Mouse (Mus musculus): ENCODE data around the gene Asns.

- TF ChIP-seq POLR2A (IDR thresholded peaks at IDR 0.05; ENCODE audit: borderline replicate concordance, extremely low read depth, low read depth, low read length) (no peak), CTCF (IDR thresholded peaks at IDR 0.05; ENCODE audit: insufficient read depth, low read length) (no peak)
Observed at GRCm38 (mm10) chr6:7692884-7693585, at the start of gene Asns.

All from lung, adult 2 months (tissue).